Mouse (Mus musculus) heart, adult 2 months (tissue): ENCODE results near the gene Gm595. TPM values are rescaled to one million over a fixed set of nuclear protein-coding genes. Genes with fewer than 3 reads are reported as not detected.

Source experiments
- DNase-seq, 2 experiments: peaks; one replicate each; pipeline ENCODE4 v3.0.0; 2021
- H3K27ac ChIP-seq: fragments of 200-600 bp; 2 replicates; pipeline ENCODE4 v1.8.1; 2022
- H3K27me3 ChIP-seq: fragments of 200-500 bp; 2 replicates; pipeline ENCODE4 v1.6.1; 2012; ENCODE audit warnings: mild to moderate bottlenecking, low read length, inconsistent platforms, mixed read lengths; ENCODE audit not compliant: control insufficient read depth, insufficient read depth
- H3K36me3 ChIP-seq: fragments of 200-500 bp; 2 replicates; pipeline ENCODE4 v1.6.1; 2012; ENCODE audit warnings: low read length, inconsistent platforms; ENCODE audit not compliant: control insufficient read depth, insufficient read depth
- H3K4me1 ChIP-seq: fragments of 200-500 bp; 2 replicates; pipeline ENCODE4 v1.6.1; 2011; ENCODE audit warnings: low read length; ENCODE audit not compliant: control insufficient read depth, insufficient read depth
- H3K4me3 ChIP-seq: fragments of 200-600 bp; 2 replicates; pipeline ENCODE4 v1.8.1; 2022
- H3K79me2 ChIP-seq: fragments of 200-500 bp; replicated peaks from 2 replicates; pipeline ENCODE4 v1.6.1; 2012; ENCODE audit warnings: mild to moderate bottlenecking, inconsistent platforms, low read length, moderate library complexity, mixed read lengths; ENCODE audit not compliant: control insufficient read depth, insufficient read depth
- H3K9ac ChIP-seq: fragments of 200-500 bp; 2 replicates; pipeline ENCODE4 v1.6.1; 2012; ENCODE audit warnings: low read depth, mild to moderate bottlenecking, control low read depth, inconsistent platforms, low read length, mixed read lengths
- CTCF ChIP-seq: fragments of 200-600 bp; IDR thresholded peaks from 2 replicates; pipeline ENCODE4 v1.8.1; 2022; ENCODE audit warnings: antibody characterized with exemption, mild to moderate bottlenecking, moderate library complexity
- EP300 ChIP-seq: fragments of 200-500 bp; IDR thresholded peaks from 2 replicates; pipeline ENCODE4 v1.6.1; 2011; ENCODE audit warnings: low read depth, low read length, control low read depth; ENCODE audit not compliant: insufficient read depth
- POLR2A ChIP-seq: fragments of 200-500 bp; IDR thresholded peaks from 2 replicates; pipeline ENCODE4 v1.6.1; 2011; ENCODE audit warnings: mild to moderate bottlenecking, low read depth, low read length, control low read depth; ENCODE audit not compliant: insufficient read depth
- WGBS: fragments of 180-500 bp; shearing (Covaris S2); methylation state at CpG from one replicate; pipeline ENCODE4 v1.1.7; 2018; 5-methylcytosine and 5-hydroxymethylcytosine counted together
- intact Hi-C: fragments of 180-260 bp; cut with DNase I; formaldehyde crosslinking; loops from one replicate; pipeline ENCODE4 v1.15.1; 2025
- polyA plus RNA-seq: library from polyadenylated mRNA; depleted of rRNA; stranded (reverse); fragments of >200 nt; gene quantifications from 2 replicates; pipeline ENCODE4 v1.2.3, GENCODE M21; 2012; rRNA removed
- total RNA-seq, 2 experiments: library from RNA; stranded (reverse); gene quantifications; 2 replicates each; pipeline ENCODE4 v1.2.3; 2021

Gene Gm595
- total and polyA plus RNA-seq, 3 experiments: not detected

- no peaks in the 10 kb centered on the region for H3K36me3 ChIP-seq
- H3K4me3 ChIP-seq: no peak overlapping the region
- no peaks in the 10 kb centered on the region for H3K4me1 ChIP-seq
- no peak for TF ChIP-seq POLR2A
- no peak for TF ChIP-seq EP300
- TF ChIP-seq CTCF: no peak
- intact Hi-C loops: no loop called here
- H3K27ac ChIP-seq: no peak overlapping the region
- no peak for DNase-seq
- no peaks in the 10 kb centered on the region for H3K27me3 ChIP-seq
- H3K79me2 ChIP-seq: no peaks in the 10 kb centered on the region
- no peak overlapping the region for H3K9ac ChIP-seq
- WGBS: 72% methylated on average over 5 of the region's 5 CpGs
These were observed 7.1 kb upstream of the Gm595 start for GRCm38 (mm10) chrX:48884615-48885014.

Other genes with a start within 250 kb of the Gm595 start
- not detected for gene Gpr119, start 203.2 kb downstream of the Gm595 start, total RNA-seq
- 0.04 TPM in 1 of 2 replicates, not detected in the other for gene Gpr119, start 203.2 kb downstream of the Gm595 start, polyA plus RNA-seq
- gene Rbmx2, start 182.7 kb downstream of the Gm595 start, total RNA-seq: 1 to 10 TPM; 2.1 TPM
- 0.66 and 1.7 TPM in 2 replicates for gene Rbmx2, start 182.7 kb downstream of the Gm595 start, polyA plus RNA-seq